Mouse (Mus musculus) CH12.LX (cell line): ENCODE results near the gene Zkscan14. TPM values are rescaled to one million over a fixed set of nuclear protein-coding genes. Genes with fewer than 3 reads are reported as not detected.
A peak's percentile ranks its signal among the peaks of the same experiment; 100 is the strongest.
"Not testable (repeated sequence)": the region's sequence is repeated elsewhere in the genome, so short reads cannot be mapped to it uniquely, and the experiment has no call there.

ENCODE experiments used
- DNase-seq: peaks from one replicate; pipeline ENCODE4 v3.0.0-alpha.2; 2013; ENCODE audit errors: extremely low read depth
- H3K27ac ChIP-seq: 2 replicates; pipeline ENCODE4 v1.5.1; 2012; ENCODE audit warnings: low read depth, mild to moderate bottlenecking, control low read depth, moderate library complexity; ENCODE audit not compliant: insufficient read depth
- H3K27me3 ChIP-seq: replicated peaks from 2 replicates; pipeline ENCODE3; 2012; ENCODE audit warnings: inconsistent platforms
- H3K36me3 ChIP-seq, 2 experiments: replicated peaks in 1 of 2; 2 replicates each; pipeline versions ENCODE3 to v1.6.1; 2012; ENCODE audit warnings: inconsistent platforms in 1 of 2, low read length in 1 of 2, mild to moderate bottlenecking in 1 of 2, mixed read lengths in 1 of 2, moderate library complexity in 1 of 2; ENCODE audit not compliant: control insufficient read depth in 1 of 2, insufficient read depth in 1 of 2
- H3K4me1 ChIP-seq, 2 experiments: 2 replicates each; pipeline ENCODE4 v1.6.1; 2012; ENCODE audit warnings: inconsistent platforms in 1 of 2, moderate library complexity in 1 of 2; ENCODE audit not compliant: insufficient read depth in 2 of 2, control insufficient read depth in 1 of 2
- H3K4me2 ChIP-seq: 2 replicates; pipeline ENCODE4 v1.6.1; 2012; ENCODE audit warnings: low read depth, mild to moderate bottlenecking, control low read depth; ENCODE audit not compliant: poor library complexity, insufficient read depth, severe bottlenecking
- H3K4me3 ChIP-seq, 3 experiments: fragments of 150-350 bp in 1 of 3; sonication (generic) in 1 of 3; replicated peaks in 1 of 3; 2 replicates each; pipeline versions ENCODE3 to v1.5.1; 2011 to 2012; ENCODE audit warnings: low read depth in 2 of 3, low read length in 2 of 3, mild to moderate bottlenecking in 2 of 3, moderate library complexity in 2 of 3, control low read depth in 1 of 3, improper control_type of control experiment in 1 of 3, inconsistent platforms in 1 of 3, mixed read lengths in 1 of 3; ENCODE audit not compliant: poor library complexity in 1 of 3
- H3K79me2 ChIP-seq: replicated peaks from 2 replicates; pipeline ENCODE4 v1.6.1; 2012; ENCODE audit warnings: mild to moderate bottlenecking, moderate library complexity; ENCODE audit not compliant: control insufficient read depth, poor library complexity, insufficient read depth, severe bottlenecking; ENCODE audit errors: extremely low read depth
- H3K9ac ChIP-seq: 2 replicates; pipeline ENCODE4 v1.6.1; 2012; ENCODE audit warnings: low read depth, mild to moderate bottlenecking, control low read depth, moderate library complexity; ENCODE audit not compliant: insufficient read depth
- H3K9me3 ChIP-seq: replicated peaks from 2 replicates; pipeline ENCODE3; 2012; ENCODE audit warnings: low read length, inconsistent platforms, mixed read lengths
- BHLHE40 ChIP-seq: IDR thresholded peaks from 2 replicates; pipeline ENCODE4 v1.6.1; 2011; ENCODE audit warnings: mild to moderate bottlenecking, low read depth, low read length, improper control_type of control experiment
- CHD1 ChIP-seq: IDR thresholded peaks from 2 replicates; pipeline ENCODE4 v1.6.1; 2012; ENCODE audit warnings: low read depth, low read length, improper control_type of control experiment, inconsistent platforms
- CTCF ChIP-seq, 2 experiments: IDR thresholded peaks in 1 of 2; conservative IDR thresholded peaks in 1 of 2; 2 replicates each; pipeline ENCODE4 v1.5.1; 2011 to 2012; ENCODE audit warnings: low read depth in 2 of 2, low read length in 2 of 2, improper control_type of control experiment in 1 of 2, inconsistent platforms in 1 of 2, mild to moderate bottlenecking in 1 of 2, moderate library complexity in 1 of 2
- E2F4 ChIP-seq: IDR thresholded peaks from 2 replicates; pipeline ENCODE4 v1.6.1; 2011; ENCODE audit warnings: low read depth, low read length, improper control_type of control experiment; ENCODE audit not compliant: insufficient replicate concordance
- ELF1 ChIP-seq: IDR thresholded peaks from 2 replicates; pipeline ENCODE4 v1.6.1; 2014; ENCODE audit warnings: low read depth, mild to moderate bottlenecking, inconsistent platforms, low read length, improper control_type of control experiment
- HCFC1 ChIP-seq: IDR thresholded peaks from 2 replicates; pipeline ENCODE4 v1.6.1; 2012; ENCODE audit warnings: low read depth, mild to moderate bottlenecking, inconsistent platforms, low read length, improper control_type of control experiment
- IRF4 ChIP-seq: IDR thresholded peaks from 2 replicates; pipeline ENCODE4 v1.6.1; 2014; ENCODE audit warnings: low read depth, mild to moderate bottlenecking, inconsistent platforms, low read length, improper control_type of control experiment
- MAX ChIP-seq: IDR thresholded peaks from 2 replicates; pipeline ENCODE4 v1.6.1; 2011; ENCODE audit warnings: low read length, improper control_type of control experiment
- MEF2A ChIP-seq: IDR thresholded peaks from 2 replicates; pipeline ENCODE4 v1.6.1; 2014; ENCODE audit warnings: low read depth, mild to moderate bottlenecking, inconsistent platforms, low read length, improper control_type of control experiment, borderline replicate concordance
- NRF1 ChIP-seq: IDR thresholded peaks from 2 replicates; pipeline ENCODE4 v1.6.1; 2014; ENCODE audit warnings: low read depth, mild to moderate bottlenecking, inconsistent platforms, low read length, improper control_type of control experiment, moderate library complexity
- POLR2A ChIP-seq: IDR thresholded peaks from 2 replicates; pipeline ENCODE4 v1.6.1; 2011; ENCODE audit warnings: low read depth, mild to moderate bottlenecking, improper control_type of control experiment, low read length
- SIN3A ChIP-seq: IDR thresholded peaks from 2 replicates; pipeline ENCODE4 v1.6.1; 2012; ENCODE audit warnings: low read length, improper control_type of control experiment, inconsistent platforms
- TCF12 ChIP-seq: IDR thresholded peaks from 2 replicates; pipeline ENCODE4 v1.6.1; 2014; ENCODE audit warnings: low read depth, mild to moderate bottlenecking, inconsistent platforms, low read length, improper control_type of control experiment
- ZMIZ1 ChIP-seq: IDR thresholded peaks from 2 replicates; pipeline ENCODE4 v1.6.1; 2012; ENCODE audit warnings: low read depth, mild to moderate bottlenecking, inconsistent platforms, low read length, improper control_type of control experiment
- dilution Hi-C: fragments of 300-500 bp; cut with MboI; formaldehyde crosslinking; loops from 2 replicates; pipeline ENCODE4 v1.14.3; 2020; ENCODE audit warnings: low sequenced_read_pairs; ENCODE audit not compliant: extremely low pct_unique_long_range_greater_than_20kb, extremely low pct_ligation_motif_present
- in situ Hi-C: fragments of 300-500 bp; cut with MboI; formaldehyde crosslinking; loops from 3 replicates; pipeline ENCODE4 v1.14.3; 2019; ENCODE audit warnings: low sequenced_read_pairs, low pct_ligation_motif_present, low pct_unique_long_range_greater_than_20kb, mixed read lengths
- polyA plus RNA-seq: library from polyadenylated mRNA; unstranded; fragments of >175 nt; gene quantifications from 2 replicates; pipeline ENCODE4 v1.2.1, GENCODE M21; 2012; ENCODE audit warnings: low read depth; ENCODE audit not compliant: insufficient read length
- total RNA-seq, 2 experiments: library from RNA; depleted of rRNA; stranded (reverse); fragments of 300-350 nt in 1 of 2; fragments of >200 nt in 1 of 2; gene quantifications; 2 replicates each; pipeline ENCODE4 v1.2.3; 2012 to 2014

Gene Zkscan14
- total and polyA plus RNA-seq, 3 experiments = 10.1 to 12.1 (median 10.7) TPM

DNA sequence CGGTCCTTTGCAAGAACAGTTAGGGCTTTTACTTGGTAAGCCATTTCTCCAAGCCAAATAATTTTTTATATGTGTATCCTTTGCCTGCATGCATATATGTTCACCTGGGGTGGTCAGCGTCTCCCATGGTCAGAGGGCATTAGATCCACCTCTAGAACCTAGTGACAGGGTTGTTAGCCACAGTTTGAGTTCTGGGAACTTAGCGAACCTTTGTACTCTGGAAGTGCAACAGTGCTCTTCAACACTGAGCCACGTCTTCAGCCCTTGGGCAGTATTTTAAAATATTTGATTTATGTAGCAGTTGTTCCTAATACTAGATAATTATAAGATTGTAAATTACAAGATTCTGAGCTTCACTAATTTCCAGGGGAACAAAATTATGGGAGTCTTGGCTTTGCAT is 29.0 kb upstream of the Zkscan14 start:
- H3K4me3 ChIP-seq = peak overlapping the region; percentile 64 to 98 (median 92)

GRCm38 (mm10) chr5:145229283-145229682 is 27.6 kb upstream of the Zkscan14 start:
- Histone ChIP-seq H3K79me2 (peaks cover 27% of the 10 kb centered on the region), H3K36me3 (peaks cover 11% of the 10 kb centered on the region in 2 experiments), H3K4me1 (peaks cover 0 to 17% of the 10 kb centered on the region in 2 experiments; a peak in 2 of 4 replicates)
- H3K27me3 ChIP-seq, H3K4me3 ChIP-seq, dilution Hi-C loops, H3K9me3 ChIP-seq, in situ Hi-C loops, H3K9ac ChIP-seq, DNase-seq, H3K4me2 ChIP-seq, H3K27ac ChIP-seq: not testable (repeated sequence)

More for the DNA sequence above, 29.0 kb upstream of the Zkscan14 start:
- in situ Hi-C loops = no loop called here
- Histone ChIP-seq H3K36me3 (peaks cover 24 to 25% of the 10 kb centered on the region in 2 experiments), H3K9me3 (no peaks in the 10 kb centered on the region), H3K4me2 (peak overlapping the region; percentile 35; the same call in 1 of the 2 replicates), H3K27me3 (no peaks in the 10 kb centered on the region), H3K9ac (peak overlapping the region; percentile 91), H3K79me2 (peaks cover 41% of the 10 kb centered on the region), H3K4me1 (peaks cover 0 to 17% of the 10 kb centered on the region in 2 experiments; a peak in 2 of 4 replicates), H3K27ac (no peak overlapping the region)
- DNase-seq = no peak
- TF ChIP-seq POLR2A (no peak), BHLHE40 (no peak), CHD1 (no peak), E2F4 (no peak), CTCF (conservative IDR thresholded peaks at IDR 0.05 in 1 of 2, IDR thresholded peaks at IDR 0.05 in 1 of 2; ENCODE audit: low read depth in 2 of 2, low read length in 2 of 2) (no peak), NRF1 (no peak), TCF12 (no peak)
- dilution Hi-C loops = no loop called here

- no peak overlapping the region for H3K9ac ChIP-seq
- H3K27ac ChIP-seq = no peak overlapping the region
- H3K4me3 ChIP-seq = no peak overlapping the region
- no peaks in the 10 kb centered on the region for H3K27me3 ChIP-seq
- dilution Hi-C loops (no loop called here), in situ Hi-C loops (no loop called here)
- H3K36me3 ChIP-seq = peaks cover 0 to 8% of the 10 kb centered on the region in 2 experiments
- no peaks in the 10 kb centered on the region for H3K9me3 ChIP-seq
- H3K79me2 ChIP-seq = no peaks in the 10 kb centered on the region
- peaks cover 0 to 5% of the 10 kb centered on the region in 2 experiments; a peak in 2 of 4 replicates for H3K4me1 ChIP-seq
- no peak overlapping the region for H3K4me2 ChIP-seq
- DNase-seq = no peak
- TF ChIP-seq IRF4 (no peak), SIN3A (no peak), MEF2A (no peak), MAX (no peak), HCFC1 (no peak), ZMIZ1 (no peak), ELF1 (no peak)
- TF ChIP-seq, all 38 proteins: peak for 0
Measured at GRCm38 (mm10) chr5:145226453-145226852, 24.8 kb upstream of the Zkscan14 start.
